Mouse (Mus musculus) midbrain, embryonic 14.5 days (tissue): ENCODE results near the gene Slc9a4. TPM values are rescaled to one million over a fixed set of nuclear protein-coding genes. Genes with fewer than 3 reads are reported as not detected.
"Not testable (repeated sequence)": the region's sequence is repeated elsewhere in the genome, so short reads cannot be mapped to it uniquely, and the experiment has no call there.

Experiments
- ATAC-seq: fragments of 200-750 bp; cut with Nextera tagmentation; 2 replicates; pipeline ENCODE4 v1.8.0; 2017; ENCODE audit warnings: moderate number of reproducible peaks, moderate library complexity; ENCODE audit not compliant: low FRiP score, low TSS enrichment
- DNase-seq: peaks from one replicate; pipeline ENCODE4 v3.0.0-alpha.2; 2015
- H3K27ac ChIP-seq: fragments of 300-500 bp; sonication (generic); replicated peaks from 2 replicates; pipeline ENCODE4 v1.5.1; 2014; ENCODE audit warnings: mild to moderate bottlenecking, low read depth, low read length, moderate library complexity
- H3K27me3 ChIP-seq: fragments of 300-500 bp; sonication (generic); 2 replicates; pipeline ENCODE4 v1.6.1; 2014; ENCODE audit warnings: low read length, control low read depth, mixed read lengths; ENCODE audit not compliant: control insufficient read depth, insufficient read depth
- H3K36me3 ChIP-seq: fragments of 300-500 bp; sonication (generic); 2 replicates; pipeline ENCODE4 v1.6.1; 2014; ENCODE audit warnings: low read length, control low read depth; ENCODE audit not compliant: control insufficient read depth, insufficient read depth
- H3K4me1 ChIP-seq: fragments of 300-500 bp; sonication (generic); 2 replicates; pipeline ENCODE4 v1.6.1; 2014; ENCODE audit warnings: mild to moderate bottlenecking, antibody characterized with exemption, low read length, control low read depth; ENCODE audit not compliant: control insufficient read depth, insufficient read depth
- H3K4me2 ChIP-seq: fragments of 300-500 bp; sonication (generic); 2 replicates; pipeline ENCODE4 v1.6.1; 2014; ENCODE audit warnings: mild to moderate bottlenecking, low read length, moderate library complexity
- H3K4me3 ChIP-seq: fragments of 300-500 bp; sonication (generic); replicated peaks from 2 replicates; pipeline ENCODE4 v1.5.1; 2014; ENCODE audit warnings: low read depth, low read length
- H3K9ac ChIP-seq: fragments of 300-500 bp; sonication (generic); replicated peaks from 2 replicates; pipeline ENCODE4 v1.6.1; 2014; ENCODE audit warnings: mild to moderate bottlenecking, low read length, moderate library complexity
- H3K9me3 ChIP-seq: fragments of 300-500 bp; sonication (generic); 2 replicates; pipeline ENCODE4 v1.6.1; 2016; ENCODE audit warnings: low read length, control low read depth, mixed read lengths; ENCODE audit not compliant: control insufficient read depth
- WGBS: fragments of 180-500 bp; shearing (Covaris S2); extraction: QIAGEN DNeasy Blood & Tissue Kit; methylation state at CpG from one replicate; pipeline ENCODE4 v1.1.7; 2014; 5-methylcytosine and 5-hydroxymethylcytosine counted together
- polyA plus RNA-seq: library from polyadenylated mRNA; unstranded; fragments of >200 nt; fragmentation: Nextera tagmentation; extraction: Ambion mirVana; gene quantifications from 2 replicates; pipeline ENCODE4 v1.2.1, GENCODE M21; 2014

The Slc9a4 gene
- polyA plus RNA-seq, 1 experiment from 2014 or later: not detected

- Histone ChIP-seq H3K27ac (no peak overlapping the region), H3K9ac (no peak overlapping the region), H3K9me3 (no peaks in the 10 kb centered on the region), H3K36me3 (no peaks in the 10 kb centered on the region), H3K4me3 (no peak overlapping the region), H3K27me3 (no peaks in the 10 kb centered on the region), H3K4me1 (no peaks in the 10 kb centered on the region), H3K4me2 (no peak overlapping the region)
- DNase-seq (no peak), ATAC-seq (no peak)
- 76% methylated on average over 9 of the region's 9 CpGs for WGBS
Observed at GRCm38 (mm10) chr1:40659496-40659895, 79.6 kb downstream of the Slc9a4 start.

- Histone ChIP-seq H3K4me2 (no peak overlapping the region), H3K9ac (no peak overlapping the region), H3K27ac (no peak overlapping the region), H3K27me3 (no peaks in the 10 kb centered on the region), H3K4me3 (no peak overlapping the region), H3K9me3 (no peaks in the 10 kb centered on the region), H3K36me3 (no peaks in the 10 kb centered on the region), H3K4me1 (no peaks in the 10 kb centered on the region)
- ATAC-seq: no peak
- WGBS: 86% methylated on average over 6 of the region's 6 CpGs
- no peak for DNase-seq
Observed at GRCm38 (mm10) chr1:40660838-40661237, 81.0 kb downstream of the Slc9a4 start.

- Histone ChIP-seq H3K36me3 (no peaks in the 10 kb centered on the region), H3K9ac (no peak overlapping the region), H3K9me3 (no peaks in the 10 kb centered on the region), H3K27me3 (no peaks in the 10 kb centered on the region), H3K27ac (no peak overlapping the region), H3K4me3 (no peak overlapping the region), H3K4me2 (no peak overlapping the region), H3K4me1 (no peaks in the 10 kb centered on the region)
- 39% methylated on average over 12 of the region's 12 CpGs for WGBS
- DNase-seq (no peak), ATAC-seq (no peak)
Observed at GRCm38 (mm10) chr1:40665401-40666370, 85.8 kb downstream of the Slc9a4 start.

- not testable (repeated sequence) for H3K27me3 ChIP-seq, H3K4me2 ChIP-seq, H3K27ac ChIP-seq, H3K4me3 ChIP-seq, H3K36me3 ChIP-seq, DNase-seq, H3K9me3 ChIP-seq, H3K9ac ChIP-seq, H3K4me1 ChIP-seq, ATAC-seq
- WGBS: 18% methylated on average over 3 of the region's 3 CpGs
Observed at GRCm38 (mm10) chr1:40667442-40667841, 87.6 kb downstream of the Slc9a4 start.

GRCm38 (mm10) chr1:40670025-40670424 is 90.1 kb downstream of the Slc9a4 start:
- Histone ChIP-seq H3K36me3 (no peaks in the 10 kb centered on the region), H3K4me3 (no peak overlapping the region), H3K27ac (no peak overlapping the region), H3K9me3 (0 out of 2 replicates have a peak, but pooled peaks cover 2% of the 10 kb centered on the region), H3K4me1 (no peaks in the 10 kb centered on the region), H3K27me3 (no peaks in the 10 kb centered on the region), H3K9ac (no peak overlapping the region), H3K4me2 (no peak overlapping the region)
- 87% methylated on average over 3 of the region's 3 CpGs for WGBS
- DNase-seq (no peak), ATAC-seq (no peak)

GRCm38 (mm10) chr1:40671490-40671889 is 91.6 kb downstream of the Slc9a4 start:
- no peak overlapping the region for H3K4me3 ChIP-seq
- H3K9ac ChIP-seq: no peak overlapping the region
- no peaks in the 10 kb centered on the region for H3K36me3 ChIP-seq
- no peak overlapping the region for H3K4me2 ChIP-seq
- 91% methylated on average over 4 of the region's 4 CpGs for WGBS
- no peak for DNase-seq
- no peaks in the 10 kb centered on the region for H3K27me3 ChIP-seq
- ATAC-seq: no peak
- 0 out of 2 replicates have a peak, but pooled peaks cover 2% of the 10 kb centered on the region for H3K9me3 ChIP-seq
- H3K27ac ChIP-seq: no peak overlapping the region
- H3K4me1 ChIP-seq: no peaks in the 10 kb centered on the region

- DNase-seq (no peak), ATAC-seq (no peak)
- Histone ChIP-seq H3K9me3 (no peaks in the 10 kb centered on the region), H3K27me3 (peaks cover 34% of the 10 kb centered on the region), H3K4me1 (peaks cover 12% of the 10 kb centered on the region; the same call in 1 of the 2 replicates), H3K4me3 (no peak overlapping the region), H3K36me3 (no peaks in the 10 kb centered on the region), H3K4me2 (no peak overlapping the region), H3K9ac (no peak overlapping the region), H3K27ac (no peak overlapping the region)
- 53% methylated on average over 5 of the region's 5 CpGs for WGBS
Observed at GRCm38 (mm10) chr1:40677306-40677705, 97.4 kb downstream of the Slc9a4 start.
